Mouse (Mus musculus) midbrain, embryonic 13.5 days (tissue): ENCODE measurements around the gene Zswim1. TPM values are rescaled to one million over a fixed set of nuclear protein-coding genes. Genes with fewer than 3 reads are reported as not detected.

ENCODE experiments used
- ATAC-seq: fragments of 200-750 bp; cut with Nextera tagmentation; 2 replicates; pipeline ENCODE4 v1.8.0; 2017; ENCODE audit warnings: mild to moderate bottlenecking, moderate TSS enrichment, moderate library complexity
- H3K27ac ChIP-seq: fragments of 300-500 bp; sonication (generic); 2 replicates; pipeline ENCODE4 v1.5.1; 2015; ENCODE audit warnings: inconsistent platforms, mild to moderate bottlenecking, moderate library complexity
- H3K27me3 ChIP-seq: fragments of 300-500 bp; sonication (generic); 2 replicates; pipeline ENCODE4 v1.6.1; 2015; ENCODE audit warnings: mild to moderate bottlenecking, inconsistent platforms
- H3K36me3 ChIP-seq: fragments of 300-500 bp; sonication (generic); 2 replicates; pipeline ENCODE4 v1.6.1; 2015; ENCODE audit warnings: mild to moderate bottlenecking, inconsistent platforms
- H3K4me1 ChIP-seq: fragments of 300-500 bp; sonication (generic); replicated peaks from 2 replicates; pipeline ENCODE4 v1.6.1; 2015; ENCODE audit warnings: inconsistent platforms
- H3K4me2 ChIP-seq: fragments of 300-500 bp; sonication (generic); replicated peaks from 2 replicates; pipeline ENCODE4 v1.6.1; 2015; ENCODE audit warnings: moderate library complexity, mild to moderate bottlenecking, inconsistent platforms
- H3K4me3 ChIP-seq: fragments of 300-500 bp; sonication (generic); replicated peaks from 2 replicates; pipeline ENCODE4 v1.5.1; 2015; ENCODE audit warnings: mild to moderate bottlenecking, inconsistent platforms
- H3K9ac ChIP-seq: fragments of 300-500 bp; sonication (generic); replicated peaks from 2 replicates; pipeline ENCODE4 v1.6.1; 2015; ENCODE audit warnings: mild to moderate bottlenecking, inconsistent platforms
- H3K9me3 ChIP-seq: fragments of 300-500 bp; sonication (generic); 2 replicates; pipeline ENCODE4 v1.6.1; 2016; ENCODE audit warnings: mild to moderate bottlenecking, inconsistent platforms
- WGBS: fragments of 180-500 bp; shearing (Covaris S2); methylation state at CpG from one replicate; pipeline ENCODE4 v1.1.7; 2015; 5-methylcytosine and 5-hydroxymethylcytosine counted together
- polyA plus RNA-seq: library from polyadenylated mRNA; unstranded; fragments of >200 nt; fragmentation: Nextera tagmentation; extraction: Ambion mirVana; gene quantifications from 2 replicates; pipeline ENCODE4 v1.2.1, GENCODE M21; 2015

Zswim1 gene
- polyA plus RNA-seq, 1 experiment from 2014 or later, result 25.4 TPM

DNA sequence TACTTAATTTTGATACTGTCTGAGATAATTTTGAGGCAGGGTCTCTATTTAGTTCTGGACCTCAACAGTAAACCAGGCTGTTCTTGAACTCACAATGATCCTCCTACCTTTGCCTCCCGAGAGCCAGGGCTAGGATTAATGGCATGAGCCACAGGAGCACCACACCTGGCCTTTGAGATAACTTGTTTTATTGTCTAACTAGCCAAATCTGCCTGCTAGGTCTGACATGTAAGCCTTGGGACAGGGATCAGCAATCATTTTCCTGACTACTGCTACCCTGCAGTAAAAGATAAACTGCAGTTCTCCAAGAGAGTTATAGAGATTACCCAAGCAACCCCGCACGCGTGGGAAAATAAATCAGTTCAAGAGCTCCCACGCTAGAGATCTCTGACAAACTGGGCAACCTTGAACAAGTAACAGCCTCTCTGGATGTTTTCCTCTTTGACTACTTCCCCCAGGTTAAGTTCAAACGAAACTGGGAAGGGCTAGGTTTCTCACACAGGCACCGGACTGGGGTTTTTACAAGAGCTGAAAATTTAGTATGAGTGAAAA is 37.5 kb upstream of the Zswim1 start:
- Histone ChIP-seq H3K36me3 (peaks cover 8% of the 10 kb centered on the region), H3K9me3 (no peaks in the 10 kb centered on the region), H3K4me3 (peak overlapping the region; percentile 59), H3K9ac (peak overlapping the region; percentile 65), H3K27ac (no peak overlapping the region), H3K4me2 (peak overlapping the region; percentile 64), H3K4me1 (peaks cover 22% of the 10 kb centered on the region), H3K27me3 (peaks cover 12% of the 10 kb centered on the region; the same call in 1 of the 2 replicates)
- WGBS, result 21% methylated on average over 7 of the region's 7 CpGs
- no peak for ATAC-seq

DNA sequence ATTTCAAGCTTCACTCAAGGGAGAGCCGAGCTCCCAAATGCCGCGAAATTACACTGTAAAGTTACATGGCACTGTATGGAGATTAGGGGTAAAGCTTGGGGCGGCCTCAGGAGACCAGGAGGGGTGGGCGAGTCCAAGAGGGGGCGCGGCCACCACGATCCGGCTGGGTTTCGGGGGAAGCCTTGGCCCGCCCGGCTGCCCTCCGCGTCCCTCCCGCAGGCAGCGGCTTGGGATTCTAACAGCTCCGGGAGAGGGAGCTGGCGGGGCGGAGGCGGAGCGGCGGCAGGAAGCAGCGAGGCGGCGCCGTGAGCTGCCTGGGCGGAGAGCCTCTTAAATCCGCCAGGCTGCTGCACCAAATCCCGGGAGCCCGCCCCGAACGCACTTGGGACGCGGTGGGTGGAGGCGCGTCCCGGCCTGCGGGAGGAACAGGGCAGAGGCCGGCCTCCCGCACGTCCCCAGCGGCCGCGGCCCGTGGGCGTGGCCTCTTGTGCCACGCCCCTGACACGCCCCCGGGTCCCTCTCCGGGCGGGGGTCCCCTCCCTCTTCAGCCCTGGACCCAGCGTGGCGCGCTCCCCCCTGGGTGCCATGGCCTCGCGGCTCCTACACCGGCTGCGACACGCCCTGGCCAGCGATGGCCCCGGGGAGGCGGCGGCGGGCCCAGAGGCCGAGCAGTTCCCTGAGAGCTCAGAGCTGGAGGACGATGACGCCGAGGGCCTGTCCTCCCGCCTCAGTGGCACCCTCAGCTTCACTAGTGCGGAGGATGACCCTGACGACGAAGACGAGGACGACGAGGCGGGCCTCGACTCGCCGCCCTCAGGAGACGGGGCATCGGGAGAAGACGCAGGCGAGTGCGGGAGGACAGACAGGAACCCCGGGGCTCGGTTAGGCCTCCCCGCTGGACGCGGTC is 36.8 kb upstream of the Zswim1 start, which contains the start of gene Snx21:
Gene Snx21, plus strand, starts transcription at position 343 of the 907 bp plus-strand sequence.
- H3K4me1 ChIP-seq, result peaks cover 22% of the 10 kb centered on the region

DNA sequence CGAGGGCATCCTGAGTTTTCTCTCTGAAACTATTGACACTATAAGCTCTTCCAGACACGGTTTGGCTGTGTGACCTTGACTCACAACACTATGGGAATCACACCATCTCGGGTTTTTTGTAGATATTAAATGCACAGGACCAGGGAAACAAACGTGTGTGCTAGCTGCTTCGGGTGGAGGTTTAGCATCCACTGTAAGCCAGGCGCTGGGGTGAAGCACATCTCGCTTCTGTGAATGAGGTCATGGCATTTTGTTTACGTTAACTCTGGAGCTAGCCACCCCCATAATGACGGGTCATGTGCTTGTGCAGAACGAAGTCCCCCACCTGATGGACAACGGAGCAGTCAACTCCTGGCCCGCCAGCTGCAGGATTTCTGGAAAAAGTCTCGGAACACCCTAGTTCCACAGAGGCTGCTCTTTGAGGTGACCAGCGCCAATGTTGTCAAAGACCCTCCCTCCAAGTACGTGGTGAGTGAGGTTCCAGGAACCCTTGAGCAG is 36.0 kb upstream of the Zswim1 start:
- H3K27ac ChIP-seq, result no peak overlapping the region
- ATAC-seq, result peak; percentile 28; the same call in 1 of the 2 replicates
- 14% methylated on average over 15 of the region's 15 CpGs for WGBS
- no peaks in the 10 kb centered on the region for H3K9me3 ChIP-seq
- H3K4me1 ChIP-seq, result peaks cover 22% of the 10 kb centered on the region
- peak overlapping the region; percentile 59 for H3K4me3 ChIP-seq
- peak overlapping the region; percentile 65 for H3K9ac ChIP-seq
- H3K4me2 ChIP-seq, result peak overlapping the region; percentile 64
- H3K36me3 ChIP-seq, result peaks cover 22% of the 10 kb centered on the region
- peaks cover 12% of the 10 kb centered on the region; the same call in 1 of the 2 replicates for H3K27me3 ChIP-seq

More for the DNA sequence above, 36.8 kb upstream of the Zswim1 start, which contains the start of gene Snx21:
- H3K4me2 ChIP-seq, result peak within 1 kb of the TSS; percentile 64
- under 1% methylated on average over 82 of the region's 89 CpGs for WGBS
- H3K9ac ChIP-seq, result peak within 1 kb of the TSS; percentile 65
- H3K9me3 ChIP-seq, result no peaks in the 10 kb centered on the region
- H3K27ac ChIP-seq, result peak within 1 kb of the TSS; percentile 35; the same call in 1 of the 2 replicates
- peak; percentile 87 for ATAC-seq
- peaks cover 15% of the 10 kb centered on the region for H3K36me3 ChIP-seq
- peak within 1 kb of the TSS; percentile 59 for H3K4me3 ChIP-seq
- H3K27me3 ChIP-seq, result peaks cover 12% of the 10 kb centered on the region; the same call in 1 of the 2 replicates

DNA sequence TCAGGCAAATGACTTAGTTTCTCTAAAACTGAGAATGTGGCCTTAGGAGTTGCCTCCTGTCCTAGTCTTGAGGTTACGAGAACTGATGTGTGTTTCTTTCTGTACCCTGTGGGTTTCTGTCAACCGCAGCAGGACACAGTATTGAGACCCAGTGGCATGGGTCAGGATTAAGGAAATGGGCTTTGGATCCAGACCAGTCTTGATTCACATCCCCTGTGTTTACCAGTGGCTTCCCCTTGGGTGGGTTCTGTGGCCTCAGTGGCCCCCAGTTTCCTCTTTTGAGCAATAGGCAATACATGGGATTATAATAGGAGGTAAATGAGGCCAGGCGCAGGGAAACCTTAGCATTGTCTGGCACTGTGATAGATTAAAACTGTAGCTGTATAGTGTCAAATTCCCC is 35.5 kb upstream of the Zswim1 start:
- Histone ChIP-seq H3K4me3 (no peak overlapping the region), H3K4me2 (peak overlapping the region; percentile 64), H3K27ac (no peak overlapping the region), H3K9ac (no peak overlapping the region), H3K9me3 (no peaks in the 10 kb centered on the region), H3K36me3 (peaks cover 28% of the 10 kb centered on the region), H3K4me1 (peaks cover 22% of the 10 kb centered on the region), H3K27me3 (peaks cover 12% of the 10 kb centered on the region; the same call in 1 of the 2 replicates)
- WGBS, result 88% methylated on average over 3 of the region's 3 CpGs
- ATAC-seq, result no peak

DNA sequence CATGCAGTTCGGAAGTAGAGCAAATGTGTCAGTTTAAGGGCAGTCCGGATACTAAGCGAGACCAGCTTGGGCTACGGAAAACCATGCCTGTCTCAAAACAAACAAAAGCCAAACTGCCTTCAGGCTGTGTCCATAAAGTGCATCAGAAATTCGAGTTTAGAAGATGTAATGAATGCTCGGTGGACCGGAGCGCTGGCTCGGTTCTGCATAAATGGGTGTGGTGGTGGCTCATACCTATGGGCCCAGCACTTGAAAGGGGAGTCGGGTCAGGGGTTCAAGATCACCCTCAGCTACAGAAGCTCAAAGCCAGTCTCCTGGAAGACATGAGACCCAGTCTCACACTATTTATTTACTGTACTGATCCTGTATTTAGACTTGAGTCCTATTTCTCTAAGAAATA is 34.7 kb upstream of the Zswim1 start:
- H3K27me3 ChIP-seq, result peaks cover 9% of the 10 kb centered on the region; the same call in 1 of the 2 replicates
- no peak overlapping the region for H3K4me3 ChIP-seq
- WGBS, result 85% methylated on average over 10 of the region's 10 CpGs
- ATAC-seq, result no peak
- peaks cover 22% of the 10 kb centered on the region for H3K4me1 ChIP-seq
- H3K4me2 ChIP-seq, result no peak overlapping the region
- H3K9me3 ChIP-seq, result no peaks in the 10 kb centered on the region
- no peak overlapping the region for H3K27ac ChIP-seq
- H3K9ac ChIP-seq, result no peak overlapping the region
- peaks cover 35% of the 10 kb centered on the region for H3K36me3 ChIP-seq

DNA sequence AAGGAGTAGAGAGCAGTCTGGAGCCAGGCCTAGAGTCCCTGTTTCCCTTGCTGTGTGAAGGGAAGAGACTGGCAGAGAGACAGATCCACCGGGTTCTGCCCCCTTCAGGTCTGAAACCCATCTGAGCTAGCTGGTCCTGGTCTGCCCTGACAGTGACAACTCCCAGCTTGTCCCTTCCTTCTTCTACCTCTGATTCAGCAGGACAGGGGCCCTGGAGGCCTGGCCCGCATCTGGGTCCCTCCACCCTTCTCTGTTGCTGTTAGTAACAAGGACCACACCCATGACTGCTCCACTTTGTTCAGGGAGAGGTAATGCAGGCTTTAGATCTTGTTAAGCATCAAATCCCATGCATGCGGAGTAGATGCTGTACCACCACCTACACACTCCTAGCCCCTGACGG is 34.1 kb upstream of the Zswim1 start:
- ATAC-seq, result no peak
- Histone ChIP-seq H3K4me1 (peaks cover 22% of the 10 kb centered on the region), H3K4me3 (no peak overlapping the region), H3K27me3 (peaks cover 6% of the 10 kb centered on the region; the same call in 1 of the 2 replicates), H3K9ac (no peak overlapping the region), H3K9me3 (no peaks in the 10 kb centered on the region), H3K4me2 (no peak overlapping the region), H3K36me3 (peaks cover 41% of the 10 kb centered on the region), H3K27ac (no peak overlapping the region)
- 82% methylated on average over 4 of the region's 4 CpGs for WGBS

DNA sequence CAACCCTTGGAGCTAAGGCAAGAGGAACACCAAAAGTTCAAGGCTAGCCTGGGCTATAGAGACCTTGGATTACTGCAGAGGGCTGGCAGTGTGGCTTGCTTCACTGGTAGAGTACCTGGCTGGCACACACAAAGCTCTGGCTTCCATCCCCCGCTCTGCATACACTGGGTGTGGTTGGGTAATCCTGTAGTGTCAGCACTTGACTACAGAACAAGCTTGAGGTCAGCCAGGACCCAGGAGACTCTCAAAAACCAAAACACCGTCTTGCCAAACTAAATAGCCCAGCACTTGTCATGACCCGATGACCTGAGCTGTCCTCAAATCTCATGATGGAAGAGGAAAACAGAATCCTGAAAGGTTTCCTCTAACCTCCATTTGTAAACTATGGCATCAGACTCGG is 32.0 kb upstream of the Zswim1 start:
- no peak for ATAC-seq
- no peak overlapping the region for H3K4me2 ChIP-seq
- H3K4me3 ChIP-seq, result no peak overlapping the region
- peaks cover 14% of the 10 kb centered on the region for H3K4me1 ChIP-seq
- WGBS, result 91% methylated on average over 4 of the region's 4 CpGs
- H3K9me3 ChIP-seq, result no peaks in the 10 kb centered on the region
- no peak overlapping the region for H3K9ac ChIP-seq
- peaks cover 54% of the 10 kb centered on the region for H3K36me3 ChIP-seq
- H3K27me3 ChIP-seq, result no peaks in the 10 kb centered on the region
- H3K27ac ChIP-seq, result no peak overlapping the region

DNA sequence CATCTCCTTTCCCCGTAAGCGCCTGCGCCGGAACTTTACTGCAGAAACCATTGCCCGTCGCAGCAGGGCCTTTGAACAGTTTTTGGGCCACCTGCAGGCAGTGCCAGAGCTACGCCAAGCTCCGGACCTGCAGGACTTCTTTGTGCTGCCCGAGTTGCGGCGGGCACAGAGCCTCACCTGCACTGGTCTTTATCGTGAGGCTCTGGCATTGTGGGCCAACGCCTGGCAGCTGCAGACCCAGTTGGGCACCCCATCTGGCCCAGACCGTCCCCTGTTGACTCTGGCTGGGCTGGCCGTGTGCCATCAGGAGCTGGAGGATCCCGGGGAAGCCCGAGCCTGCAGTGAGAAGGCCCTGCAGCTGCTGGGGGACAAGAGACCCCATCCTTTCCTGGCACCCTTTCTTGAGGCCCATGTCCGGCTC is 30.6 kb upstream of the Zswim1 start:
- Histone ChIP-seq H3K4me3 (no peak overlapping the region), H3K27ac (no peak overlapping the region), H3K4me2 (no peak overlapping the region), H3K27me3 (no peaks in the 10 kb centered on the region), H3K4me1 (peaks cover 4% of the 10 kb centered on the region), H3K9me3 (no peaks in the 10 kb centered on the region), H3K36me3 (peaks cover 67% of the 10 kb centered on the region), H3K9ac (no peak overlapping the region)
- WGBS, result 94% methylated on average over 18 of the region's 18 CpGs
- no peak for ATAC-seq

DNA sequence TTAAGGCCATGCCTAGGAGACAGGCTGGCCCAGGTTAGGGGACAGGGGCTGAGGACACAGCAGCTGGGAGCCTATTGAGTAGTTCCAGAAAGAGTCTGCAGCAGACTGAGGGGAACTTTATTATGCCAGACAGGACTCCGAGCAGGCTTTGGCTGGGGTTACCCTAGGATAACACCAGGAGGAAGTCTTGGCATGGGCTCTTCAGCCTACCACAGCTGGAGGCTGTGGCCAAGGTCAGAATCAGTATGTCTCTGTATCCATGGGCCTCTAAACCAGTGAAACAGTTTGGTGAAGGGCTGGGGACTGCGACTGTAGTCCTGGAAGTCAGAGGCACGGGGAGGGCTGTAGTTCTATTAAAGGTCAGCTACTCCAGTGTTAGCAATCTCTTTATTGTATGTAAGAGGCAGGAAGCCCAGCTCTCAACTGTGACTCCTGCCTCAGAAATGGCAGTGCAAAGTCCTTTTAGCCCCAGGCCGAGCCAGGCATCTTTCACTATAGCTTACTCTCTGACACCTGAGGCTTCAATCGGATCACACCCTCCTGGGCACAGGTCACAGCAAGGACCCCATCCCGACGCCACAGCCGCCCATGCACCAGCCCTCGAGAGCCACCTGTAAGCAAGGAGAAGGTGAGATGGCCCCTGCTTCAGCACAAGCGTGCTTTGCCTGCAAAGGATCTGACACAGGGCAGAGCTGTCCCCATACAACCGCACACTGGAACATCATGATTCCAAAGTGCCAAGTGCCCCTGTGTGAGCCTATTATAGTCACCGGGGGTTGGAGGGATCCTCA is 29.9 kb upstream of the Zswim1 start:
- H3K27ac ChIP-seq, result no peak overlapping the region
- no peaks in the 10 kb centered on the region for H3K9me3 ChIP-seq
- H3K36me3 ChIP-seq, result peaks cover 73% of the 10 kb centered on the region
- no peak for ATAC-seq
- H3K27me3 ChIP-seq, result no peaks in the 10 kb centered on the region
- 95% methylated on average over 12 of the region's 12 CpGs for WGBS
- no peak overlapping the region for H3K4me3 ChIP-seq
- H3K4me1 ChIP-seq, result no peaks in the 10 kb centered on the region
- H3K4me2 ChIP-seq, result no peak overlapping the region
- H3K9ac ChIP-seq, result no peak overlapping the region

DNA sequence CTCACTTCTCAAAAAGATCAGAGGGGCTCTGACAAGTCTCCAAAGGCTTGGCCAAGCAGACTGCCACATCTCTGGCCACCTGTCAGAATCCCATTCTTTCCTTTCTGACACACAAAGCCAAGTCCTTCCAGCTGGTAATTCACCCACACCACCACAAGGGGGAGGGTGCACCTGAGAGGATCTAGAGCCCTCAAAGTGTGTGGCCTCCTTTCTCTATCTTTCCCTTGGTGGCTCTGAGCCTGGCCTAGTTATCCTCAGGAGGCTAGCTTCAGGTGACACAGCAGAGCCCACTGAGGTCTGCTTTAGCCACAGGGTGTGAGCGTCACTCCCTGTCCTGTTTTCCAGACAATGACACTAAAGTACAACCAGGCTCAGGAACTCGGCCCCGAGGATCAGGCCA is 29.2 kb upstream of the Zswim1 start:
- H3K27me3 ChIP-seq, result no peaks in the 10 kb centered on the region
- H3K9ac ChIP-seq, result no peak overlapping the region
- ATAC-seq, result no peak
- 0 out of 2 replicates have a peak overlapping the region, but pooled peaks have one; percentile 35 for H3K27ac ChIP-seq
- no peaks in the 10 kb centered on the region for H3K9me3 ChIP-seq
- H3K36me3 ChIP-seq, result peaks cover 78% of the 10 kb centered on the region
- H3K4me1 ChIP-seq, result no peaks in the 10 kb centered on the region
- H3K4me3 ChIP-seq, result no peak overlapping the region
- no peak overlapping the region for H3K4me2 ChIP-seq
- WGBS, result 85% methylated on average over 3 of the region's 3 CpGs

DNA sequence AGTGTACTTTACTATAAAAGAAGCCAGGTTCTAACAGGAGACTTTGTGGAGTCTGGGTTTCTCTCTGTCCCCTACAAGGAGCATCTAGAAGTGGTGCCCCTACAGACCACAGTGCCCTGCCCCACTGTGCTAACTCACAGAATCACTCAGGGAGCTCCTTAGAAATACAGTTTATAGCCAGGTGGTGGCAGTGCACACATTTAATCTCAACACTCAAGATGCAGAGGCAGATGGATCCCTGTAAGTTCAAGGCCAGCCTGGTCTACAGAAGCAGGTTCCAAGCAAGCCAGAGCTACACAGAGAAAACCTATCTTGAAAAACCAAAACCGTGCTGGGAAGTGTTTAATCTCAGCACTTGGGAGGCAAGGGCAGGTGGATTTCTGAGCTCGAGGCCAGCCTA is 28.7 kb upstream of the Zswim1 start:
- Histone ChIP-seq H3K36me3 (peaks cover 80% of the 10 kb centered on the region), H3K9me3 (no peaks in the 10 kb centered on the region), H3K27ac (peak overlapping the region; percentile 35; the same call in 1 of the 2 replicates), H3K4me2 (no peak overlapping the region), H3K4me1 (no peaks in the 10 kb centered on the region), H3K4me3 (no peak overlapping the region), H3K27me3 (no peaks in the 10 kb centered on the region), H3K9ac (no peak overlapping the region)
- 89% methylated on average over 2 of the region's 2 CpGs for WGBS
- no peak for ATAC-seq
